Mouse (Mus musculus): ENCODE results near the gene Rin2. TPM values are rescaled to one million over a fixed set of nuclear protein-coding genes. Genes with fewer than 3 reads are reported as not detected.

Gene Rin2
- polyA plus RNA-seq, 1 experiment from 2014 or later, result 33.0 TPM

GRCm38 (mm10) chr2:145859932-145860801 is 185.2 kb downstream of the Rin2 start:
- peak overlapping the region; percentile 84 for H3K9ac ChIP-seq
- peak overlapping the region; percentile 80 for H3K4me2 ChIP-seq
- peaks cover 61% of the 10 kb centered on the region for H3K4me1 ChIP-seq
- peaks cover 4% of the 10 kb centered on the region; the same call in 1 of the 2 replicates for H3K36me3 ChIP-seq
- H3K4me3 ChIP-seq, result peak overlapping the region; percentile 59
- ATAC-seq (ENCODE audit: insufficient number of reproducible peaks, insufficient read depth, low FRiP score, low TSS enrichment, low read depth), result peak; percentile 78
- 2% methylated on average over 40 of the region's 40 CpGs for WGBS
- H3K27me3 ChIP-seq, result no peaks in the 10 kb centered on the region
- H3K9me3 ChIP-seq, result no peaks in the 10 kb centered on the region
- peak overlapping the region; percentile 99 for H3K27ac ChIP-seq

DNA sequence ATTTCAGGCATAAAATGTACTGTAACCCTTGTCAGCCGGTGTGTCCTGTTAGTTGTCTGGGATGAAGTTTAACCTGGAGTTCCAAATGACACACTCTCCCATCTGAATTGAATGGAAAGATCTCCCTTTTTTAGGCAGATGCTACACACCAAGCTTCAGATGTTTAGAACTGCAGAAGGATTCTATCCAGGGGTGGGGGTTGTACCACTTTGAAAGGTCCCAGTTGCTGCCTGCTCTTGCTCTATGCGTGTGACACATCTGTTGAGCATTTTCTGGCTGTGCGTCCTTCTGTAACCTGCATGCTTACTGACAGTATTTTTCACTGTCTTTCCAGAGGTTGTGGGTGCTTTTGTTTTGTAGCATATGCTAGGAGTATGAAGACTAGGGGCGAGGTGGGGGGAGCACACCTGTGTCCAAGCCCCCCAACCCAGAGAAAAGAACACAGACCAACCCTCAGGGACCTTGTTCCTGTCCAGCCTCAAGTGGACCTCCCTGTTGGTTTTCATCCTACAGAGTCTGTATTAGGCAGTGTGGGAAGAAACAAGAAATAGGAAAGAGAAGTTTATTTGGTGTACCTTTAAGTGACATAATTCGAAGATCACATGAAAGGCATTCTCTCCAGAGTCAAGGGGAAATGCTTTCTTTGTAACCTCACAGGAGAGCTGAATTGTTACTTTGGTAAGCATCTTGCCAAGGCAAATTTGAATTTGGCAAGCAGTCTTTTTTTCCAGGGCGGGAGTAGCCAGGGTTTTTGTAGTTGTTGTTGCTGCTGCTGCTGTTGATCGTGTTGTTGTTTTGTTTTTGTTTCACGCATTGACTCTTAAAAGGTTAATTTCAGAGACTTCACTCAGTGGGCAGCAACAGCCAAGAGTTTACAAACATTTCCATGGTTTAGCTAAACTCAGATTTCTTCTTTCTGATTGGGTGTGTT is 186.4 kb downstream of the Rin2 start:
- ATAC-seq (ENCODE audit: insufficient number of reproducible peaks, insufficient read depth, low FRiP score, low TSS enrichment, low read depth), result no peak
- H3K9ac ChIP-seq, result peak overlapping the region; percentile 84
- WGBS, result 22% methylated on average over 8 of the region's 8 CpGs
- H3K36me3 ChIP-seq, result peaks cover 8% of the 10 kb centered on the region
- peak overlapping the region; percentile 80 for H3K4me2 ChIP-seq
- H3K9me3 ChIP-seq, result no peaks in the 10 kb centered on the region
- peak overlapping the region; percentile 59 for H3K4me3 ChIP-seq
- peaks cover 53% of the 10 kb centered on the region for H3K4me1 ChIP-seq
- H3K27ac ChIP-seq, result peak overlapping the region; percentile 99
- H3K27me3 ChIP-seq, result no peaks in the 10 kb centered on the region

GRCm38 (mm10) chr2:145862206-145862817 is 187.3 kb downstream of the Rin2 start:
- peaks cover 52% of the 10 kb centered on the region for H3K4me1 ChIP-seq
- peak overlapping the region; percentile 84 for H3K9ac ChIP-seq
- peak overlapping the region; percentile 80 for H3K4me2 ChIP-seq
- no peaks in the 10 kb centered on the region for H3K27me3 ChIP-seq
- 0 out of 2 replicates have a peak, but pooled peaks cover 3% of the 10 kb centered on the region for H3K9me3 ChIP-seq
- 20% methylated on average over 10 of the region's 10 CpGs for WGBS
- peaks cover 16% of the 10 kb centered on the region for H3K36me3 ChIP-seq
- ATAC-seq (ENCODE audit: insufficient number of reproducible peaks, insufficient read depth, low FRiP score, low TSS enrichment, low read depth), result no peak
- H3K27ac ChIP-seq, result peak overlapping the region; percentile 99
- H3K4me3 ChIP-seq, result peak overlapping the region; percentile 59

GRCm38 (mm10) chr2:145865344-145865743 is 190.3 kb downstream of the Rin2 start:
- Histone ChIP-seq H3K9ac (no peak overlapping the region), H3K9me3 (0 out of 2 replicates have a peak, but pooled peaks cover 3% of the 10 kb centered on the region), H3K4me1 (peaks cover 27% of the 10 kb centered on the region), H3K4me3 (no peak overlapping the region), H3K27ac (no peak overlapping the region), H3K36me3 (peaks cover 45% of the 10 kb centered on the region), H3K27me3 (no peaks in the 10 kb centered on the region), H3K4me2 (no peak overlapping the region)
- no peak for ATAC-seq (ENCODE audit: insufficient number of reproducible peaks, insufficient read depth, low FRiP score, low TSS enrichment, low read depth)
- WGBS, result 89% methylated on average over 3 of the region's 3 CpGs

DNA sequence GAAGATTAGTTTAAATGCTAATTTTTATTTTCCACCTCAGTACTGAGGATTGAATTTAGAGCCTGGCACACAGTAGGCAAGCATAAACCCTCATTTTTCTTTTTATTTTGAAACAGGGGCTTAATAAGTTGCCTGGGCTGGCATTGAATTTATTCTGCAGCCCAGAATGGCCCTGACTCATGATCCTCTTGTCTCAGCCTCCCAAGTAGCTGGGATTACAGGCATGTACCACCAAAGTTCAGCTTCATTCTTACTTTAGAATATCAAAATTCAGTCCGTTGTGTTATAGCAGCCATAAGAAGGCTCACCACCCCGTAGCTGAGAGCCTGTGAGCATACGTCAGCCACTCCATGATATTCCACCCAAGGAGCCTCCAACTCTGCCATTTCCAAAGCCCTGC is 191.2 kb downstream of the Rin2 start:
- 80% methylated on average over 3 of the region's 3 CpGs for WGBS
- Histone ChIP-seq H3K36me3 (peaks cover 45% of the 10 kb centered on the region), H3K9ac (no peak overlapping the region), H3K27ac (no peak overlapping the region), H3K4me1 (peaks cover 26% of the 10 kb centered on the region), H3K4me2 (no peak overlapping the region), H3K9me3 (0 out of 2 replicates have a peak, but pooled peaks cover 3% of the 10 kb centered on the region), H3K4me3 (no peak overlapping the region), H3K27me3 (no peaks in the 10 kb centered on the region)
- no peak for ATAC-seq (ENCODE audit: insufficient number of reproducible peaks, insufficient read depth, low FRiP score, low TSS enrichment, low read depth)

- Histone ChIP-seq H3K9me3 (0 out of 2 replicates have a peak, but pooled peaks cover 3% of the 10 kb centered on the region), H3K4me3 (no peak overlapping the region), H3K4me1 (peaks cover 22% of the 10 kb centered on the region), H3K27ac (no peak overlapping the region), H3K27me3 (no peaks in the 10 kb centered on the region), H3K4me2 (no peak overlapping the region), H3K9ac (no peak overlapping the region), H3K36me3 (peaks cover 48% of the 10 kb centered on the region)
- ATAC-seq (ENCODE audit: insufficient number of reproducible peaks, insufficient read depth, low FRiP score, low TSS enrichment, low read depth), result no peak
- 94% methylated on average over 11 of the region's 11 CpGs for WGBS
Observed at GRCm38 (mm10) chr2:145866695-145867449, 191.9 kb downstream of the Rin2 start.

GRCm38 (mm10) chr2:145871308-145871707 is 196.3 kb downstream of the Rin2 start:
- no peak overlapping the region for H3K4me2 ChIP-seq
- no peak overlapping the region for H3K4me3 ChIP-seq
- H3K36me3 ChIP-seq, result peaks cover 47% of the 10 kb centered on the region
- H3K27ac ChIP-seq, result no peak overlapping the region
- H3K27me3 ChIP-seq, result no peaks in the 10 kb centered on the region
- H3K4me1 ChIP-seq, result no peaks in the 10 kb centered on the region
- ATAC-seq (ENCODE audit: insufficient number of reproducible peaks, insufficient read depth, low FRiP score, low TSS enrichment, low read depth), result no peak
- no peak overlapping the region for H3K9ac ChIP-seq
- WGBS, result 71% methylated on average over 4 of the region's 4 CpGs
- H3K9me3 ChIP-seq, result 0 out of 2 replicates have a peak, but pooled peaks cover 3% of the 10 kb centered on the region

- H3K4me3 ChIP-seq, result no peak overlapping the region
- no peaks in the 10 kb centered on the region for H3K27me3 ChIP-seq
- H3K4me2 ChIP-seq, result no peak overlapping the region
- H3K4me1 ChIP-seq, result no peaks in the 10 kb centered on the region
- H3K36me3 ChIP-seq, result peaks cover 47% of the 10 kb centered on the region
- no peak overlapping the region for H3K9ac ChIP-seq
- no peaks in the 10 kb centered on the region for H3K9me3 ChIP-seq
- no peak for ATAC-seq (ENCODE audit: insufficient number of reproducible peaks, insufficient read depth, low FRiP score, low TSS enrichment, low read depth)
- 94% methylated on average over 1 of the region's 1 CpGs for WGBS
- H3K27ac ChIP-seq, result no peak overlapping the region
Observed at GRCm38 (mm10) chr2:145872099-145872498, 197.1 kb downstream of the Rin2 start.

- Histone ChIP-seq H3K27me3 (no peaks in the 10 kb centered on the region), H3K4me2 (no peak overlapping the region), H3K4me3 (no peak overlapping the region), H3K36me3 (peaks cover 47% of the 10 kb centered on the region), H3K4me1 (no peaks in the 10 kb centered on the region), H3K9ac (no peak overlapping the region), H3K27ac (no peak overlapping the region), H3K9me3 (no peaks in the 10 kb centered on the region)
- 71% methylated on average over 1 of the region's 1 CpGs for WGBS
- no peak for ATAC-seq (ENCODE audit: insufficient number of reproducible peaks, insufficient read depth, low FRiP score, low TSS enrichment, low read depth)
Observed at GRCm38 (mm10) chr2:145873953-145874352, 198.9 kb downstream of the Rin2 start.

DNA sequence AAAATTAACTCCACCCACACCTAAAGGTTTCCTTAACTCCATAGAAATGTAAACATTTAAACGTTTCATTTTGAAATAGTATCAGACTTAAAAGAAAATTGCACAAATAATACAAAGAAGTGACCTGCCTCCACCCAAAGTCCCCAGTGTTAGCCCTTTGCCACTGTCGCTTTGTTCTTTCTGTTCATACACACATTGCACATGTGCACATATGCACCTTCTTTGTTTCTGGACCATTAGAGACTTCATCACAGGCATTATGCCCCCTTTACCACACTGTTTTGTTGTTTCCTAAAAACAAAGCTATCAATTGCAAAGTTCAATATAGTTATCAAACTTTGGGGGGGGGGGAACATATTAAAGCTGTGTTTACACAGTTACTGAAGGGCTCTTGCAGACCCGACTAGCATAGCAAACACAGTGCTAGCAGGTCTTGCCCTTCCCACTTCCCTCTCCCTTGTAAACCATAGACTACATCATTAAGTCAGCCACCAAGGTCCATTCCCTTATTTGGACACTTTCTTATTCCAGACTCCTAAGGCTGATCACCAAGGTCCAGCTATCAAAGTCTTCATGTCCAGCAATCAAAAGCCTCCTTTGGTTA is 200.0 kb downstream of the Rin2 start:
- no peaks in the 10 kb centered on the region for H3K27me3 ChIP-seq
- H3K4me2 ChIP-seq, result no peak overlapping the region
- H3K9ac ChIP-seq, result no peak overlapping the region
- peaks cover 43% of the 10 kb centered on the region for H3K36me3 ChIP-seq
- no peak for ATAC-seq (ENCODE audit: insufficient number of reproducible peaks, insufficient read depth, low FRiP score, low TSS enrichment, low read depth)
- no peaks in the 10 kb centered on the region for H3K9me3 ChIP-seq
- WGBS, result 75% methylated on average over 3 of the region's 3 CpGs
- no peak overlapping the region for H3K4me3 ChIP-seq
- H3K27ac ChIP-seq, result no peak overlapping the region
- no peaks in the 10 kb centered on the region; the same call in 1 of the 2 replicates for H3K4me1 ChIP-seq

Data from embryonic facial prominence, embryonic 13.5 days (tissue).